Mouse (Mus musculus) brain, embryonic 18.5 days (tissue): ENCODE data around the gene Htr1d.
A peak's percentile ranks its signal among the peaks of the same experiment; 100 is the strongest.

Source experiments
- DNase-seq: peaks from one replicate; pipeline ENCODE4 v3.0.0-alpha.2; 2012; ENCODE audit warnings: low read depth, low spot score

Htr1d gene

DNA sequence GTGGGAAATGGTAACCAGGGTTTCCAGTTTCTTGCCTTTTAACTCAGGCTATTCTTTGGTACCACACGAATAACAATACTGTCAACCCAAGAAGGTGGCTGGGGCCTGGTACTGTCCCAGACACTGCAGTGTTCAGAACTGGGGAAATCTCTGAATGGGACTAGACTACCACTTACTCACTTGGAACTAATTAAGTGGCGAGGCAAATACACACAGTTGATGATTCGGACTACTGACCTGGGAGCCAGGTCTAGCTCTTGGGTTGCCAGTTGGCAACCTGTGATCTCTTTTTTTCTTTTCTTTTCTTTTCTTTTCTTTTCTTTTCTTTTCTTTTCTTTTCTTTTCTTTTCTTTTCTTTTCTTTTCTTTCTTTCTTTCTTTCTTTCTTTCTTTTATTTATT is 29.0 kb downstream of the Htr1d start:
- DNase-seq: no peak

DNA sequence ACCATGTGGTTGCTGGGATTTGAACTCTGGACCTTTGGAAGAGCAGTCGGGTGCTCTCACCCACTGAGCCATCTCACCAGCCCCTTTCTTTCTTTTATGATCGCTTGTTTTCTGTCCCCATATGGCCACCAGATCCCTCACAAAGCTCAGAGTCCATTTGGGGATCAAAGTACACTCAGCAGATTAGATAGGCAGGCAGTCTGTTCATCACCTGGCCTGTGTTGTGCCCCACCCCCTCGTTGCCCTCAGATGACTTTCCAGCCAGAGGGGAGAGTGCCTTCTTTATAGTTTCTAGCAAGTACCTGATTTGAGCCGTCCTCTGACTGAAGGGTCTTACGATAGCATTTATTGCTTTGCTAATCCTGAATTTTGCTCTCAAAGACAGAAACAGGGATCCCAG is 29.5 kb downstream of the Htr1d start:
- DNase-seq: no peak

DNA sequence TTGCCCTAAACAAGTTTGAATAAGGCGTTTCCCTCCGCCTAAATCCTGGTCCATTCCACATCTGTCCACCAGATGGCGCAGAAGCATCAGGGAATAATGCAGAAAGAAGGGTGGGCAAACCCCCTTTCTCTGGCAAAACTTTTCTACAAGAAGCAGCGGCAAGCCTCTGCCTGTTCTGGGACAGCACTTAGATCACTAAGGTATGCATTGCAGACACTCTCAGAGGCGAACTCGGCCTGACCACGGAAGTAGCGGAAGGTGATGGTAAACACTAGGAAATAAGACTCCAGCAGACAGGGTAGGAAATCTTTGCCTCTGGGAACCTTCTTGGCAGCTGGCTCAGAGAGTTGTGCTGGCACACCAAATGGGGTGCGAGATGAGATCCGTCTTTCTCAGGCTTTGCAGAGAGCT is 31.5 kb downstream of the Htr1d start:
- no peak for DNase-seq

DNA sequence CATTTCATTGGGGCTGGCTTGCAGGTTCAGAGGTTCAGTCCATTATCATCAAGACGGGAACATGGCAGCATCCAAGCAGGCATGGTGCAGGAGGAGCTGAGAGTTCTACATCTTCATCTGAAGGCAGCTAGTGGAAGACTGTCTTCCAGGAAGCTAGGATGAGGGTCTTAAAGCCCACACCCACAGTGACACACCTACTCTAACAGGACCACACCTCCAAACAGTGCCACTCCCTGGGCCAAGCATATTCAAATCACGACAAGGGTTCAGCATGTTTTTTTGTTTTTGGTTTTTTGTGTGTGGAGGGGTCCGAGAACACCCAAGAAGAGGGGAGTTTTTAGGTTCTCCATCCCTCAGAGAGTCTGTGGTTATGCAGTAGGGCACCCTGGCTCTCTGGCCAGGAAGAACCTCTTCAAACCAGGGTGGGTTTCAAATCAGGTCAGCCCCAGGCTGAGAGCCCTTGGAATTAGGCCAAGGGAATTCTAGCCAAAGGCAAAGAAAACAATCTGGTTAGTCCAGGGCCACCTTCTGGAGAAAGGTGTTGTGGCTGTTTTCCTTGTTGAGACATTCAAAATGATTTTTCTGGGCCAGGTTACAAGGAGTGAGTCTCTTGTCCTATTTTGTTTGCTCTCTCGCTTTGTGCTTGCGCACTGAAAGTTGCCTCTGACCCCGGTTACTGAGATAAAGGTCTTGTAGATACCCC is 33.3 kb downstream of the Htr1d start:
- no peak for DNase-seq

DNA sequence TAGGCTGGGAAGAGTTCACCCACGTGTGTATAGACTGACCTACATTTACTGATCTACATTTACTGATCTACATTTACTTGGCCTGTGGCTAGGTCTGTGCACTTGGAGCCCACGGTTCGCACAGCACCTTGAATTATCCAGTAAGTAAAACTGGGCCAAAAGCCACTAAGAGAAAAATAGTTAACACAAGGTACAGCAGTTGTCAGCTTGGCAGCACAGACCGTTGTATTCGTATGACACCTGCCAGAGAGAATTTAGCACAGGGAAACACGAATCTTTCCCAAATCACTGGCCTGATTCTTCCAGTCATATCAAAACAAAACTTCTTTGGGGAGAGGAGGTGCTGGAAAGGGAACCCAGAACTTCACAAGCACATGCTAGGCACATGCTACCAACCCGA is 35.0 kb downstream of the Htr1d start:
- DNase-seq: no peak

DNA sequence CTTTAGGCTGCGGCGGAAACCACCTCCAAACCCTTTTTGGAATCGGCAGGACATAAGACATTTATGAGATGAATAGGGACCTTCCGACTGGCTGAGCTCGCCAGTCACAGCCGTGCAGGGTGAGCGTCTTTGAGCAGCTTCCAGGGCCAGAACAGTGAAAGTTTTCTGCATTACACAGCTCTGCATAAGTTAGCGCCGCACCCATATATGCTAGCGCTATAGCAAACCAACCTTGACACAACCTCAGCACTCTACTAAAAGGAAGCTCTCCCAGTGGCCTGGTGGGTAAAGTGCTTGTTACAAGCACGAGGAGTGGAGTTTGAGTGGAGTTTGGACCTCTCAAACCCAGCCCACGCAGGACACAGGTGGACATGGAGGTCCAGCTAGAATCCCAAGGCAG is 35.9 kb downstream of the Htr1d start:
- no peak for DNase-seq

DNA sequence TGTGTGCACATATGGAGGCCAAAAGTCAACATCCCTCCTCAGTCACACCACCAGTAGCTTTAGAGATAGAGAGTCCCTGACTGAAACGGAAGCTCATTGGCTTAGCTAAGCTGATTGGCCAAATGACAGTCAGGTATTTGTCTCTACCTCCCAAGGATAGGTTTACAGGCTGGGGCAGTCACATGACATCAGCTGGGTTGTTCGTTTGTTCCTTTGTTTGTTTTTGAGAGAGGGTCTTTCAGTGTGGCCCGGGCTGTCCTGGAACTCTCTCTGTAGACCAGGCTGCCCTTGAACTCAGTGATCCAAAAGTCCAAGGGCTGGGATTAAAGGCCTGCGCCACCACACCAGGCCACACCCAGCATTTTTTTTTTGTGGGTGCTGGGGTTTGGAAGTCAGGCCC is 37.9 kb downstream of the Htr1d start:
- DNase-seq: no peak

DNA sequence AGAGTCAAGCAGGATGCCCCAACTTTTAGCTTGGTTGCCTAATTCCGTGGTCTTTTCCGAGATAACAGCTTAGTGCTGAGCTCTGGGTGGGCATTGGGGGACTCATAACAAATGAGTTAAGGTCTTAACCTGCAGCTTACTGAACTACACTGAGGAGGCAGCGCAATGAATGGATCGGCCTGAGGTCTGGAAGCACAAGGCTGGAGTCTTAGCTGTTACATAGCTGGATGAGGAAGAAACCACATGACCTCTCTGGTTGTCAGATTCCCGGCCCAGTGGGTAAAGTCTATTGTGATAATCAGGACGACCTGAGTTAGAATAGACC is 38.4 kb downstream of the Htr1d start:
- no peak for DNase-seq

DNA sequence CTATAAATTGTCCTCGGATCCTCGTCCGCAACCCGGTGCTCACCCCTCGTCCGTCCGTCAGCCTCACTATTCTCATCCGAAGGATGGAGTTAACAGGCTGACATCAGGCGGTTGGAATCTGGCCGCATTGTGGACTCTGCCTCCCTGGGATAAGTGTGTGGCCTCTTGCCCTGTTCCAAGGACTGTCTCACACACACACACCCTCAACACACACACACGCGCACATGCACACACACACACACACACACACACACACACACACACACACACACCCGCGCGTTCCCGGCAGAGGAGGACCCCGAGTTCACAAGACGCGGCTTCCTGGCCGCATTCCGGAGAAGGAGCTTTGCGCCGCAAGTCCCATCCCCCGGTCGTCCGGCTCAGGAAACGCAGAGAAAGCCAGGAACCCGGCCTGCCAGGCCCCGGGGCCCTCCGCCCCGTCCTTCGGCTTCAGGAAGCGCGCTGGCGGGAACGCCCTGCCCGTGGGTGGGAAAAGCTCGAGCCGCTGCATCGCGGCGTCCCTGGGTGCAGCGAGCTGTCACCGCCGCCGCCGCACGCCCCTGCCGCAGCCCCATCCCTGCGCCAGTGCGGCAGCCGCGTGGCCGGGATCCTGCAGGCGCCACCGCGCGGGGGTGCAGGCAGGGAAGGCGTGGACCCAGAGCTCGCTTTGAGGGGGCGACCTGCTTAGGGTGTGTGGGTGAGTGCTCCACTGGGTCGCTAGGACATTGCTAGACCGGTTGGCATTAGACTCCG is 38.9 kb downstream of the Htr1d start, which contains the start of gene 6030445D17Rik:
TSS of gene 6030445D17Rik (plus strand) at position 165 of the 753 bp plus-strand sequence.
- DNase-seq: no peak

DNA sequence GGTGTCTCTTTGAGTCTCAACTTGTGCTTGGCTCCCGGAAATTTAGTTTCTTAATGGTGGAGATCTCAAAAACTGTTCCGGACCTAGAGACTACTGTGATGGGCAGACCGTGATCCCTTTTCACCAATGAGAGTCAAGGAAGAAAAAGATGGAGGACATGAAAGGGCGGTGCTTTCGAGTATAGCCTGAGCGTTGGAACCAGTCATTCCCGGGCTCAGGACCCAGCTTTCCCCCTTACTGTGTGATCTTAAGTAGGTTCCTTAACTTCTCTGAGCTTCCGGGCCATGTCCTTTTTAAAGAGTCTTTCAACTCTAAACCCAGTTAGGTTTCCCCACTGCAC is 39.5 kb downstream of the Htr1d start:
- no peak for DNase-seq

DNA sequence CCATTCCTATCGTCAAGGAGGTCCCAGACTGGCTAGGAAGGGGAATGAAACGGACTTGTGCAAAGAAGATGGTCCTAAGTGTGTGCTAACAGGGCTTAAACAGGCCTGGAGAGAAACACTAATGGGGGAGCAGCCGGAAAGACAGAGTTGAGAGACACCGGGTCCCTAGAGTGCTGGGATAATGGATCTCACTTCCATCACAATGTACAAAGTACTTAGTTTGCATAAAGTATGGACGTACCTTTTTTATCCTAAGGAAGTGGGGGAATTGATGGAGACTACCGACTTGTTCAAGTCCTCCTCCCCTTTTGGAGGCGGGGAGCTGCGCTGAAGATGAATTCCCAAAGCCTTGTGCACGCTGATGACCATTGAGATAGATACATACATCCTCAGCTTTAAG is 40.1 kb downstream of the Htr1d start:
- no peak for DNase-seq

DNA sequence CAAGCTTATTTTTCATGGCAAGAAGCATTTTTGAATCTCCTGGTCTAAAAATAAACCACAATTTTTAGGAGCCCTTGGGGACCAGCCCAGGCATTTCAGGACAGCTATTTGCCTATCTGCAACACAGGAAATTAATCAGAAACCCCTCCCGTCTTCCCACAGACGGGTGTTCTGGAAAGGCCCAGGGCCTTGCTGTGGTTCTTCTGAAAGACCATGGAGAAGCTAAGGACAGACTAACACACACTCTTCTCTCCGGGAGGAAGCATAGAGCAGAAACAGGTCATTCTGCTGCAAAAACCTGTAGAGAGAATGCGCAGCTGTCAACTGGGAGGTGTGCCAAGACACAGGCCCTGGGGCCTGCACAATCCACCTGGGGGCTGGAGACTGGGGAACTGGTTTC is 42.9 kb downstream of the Htr1d start:
- no peak for DNase-seq

DNA sequence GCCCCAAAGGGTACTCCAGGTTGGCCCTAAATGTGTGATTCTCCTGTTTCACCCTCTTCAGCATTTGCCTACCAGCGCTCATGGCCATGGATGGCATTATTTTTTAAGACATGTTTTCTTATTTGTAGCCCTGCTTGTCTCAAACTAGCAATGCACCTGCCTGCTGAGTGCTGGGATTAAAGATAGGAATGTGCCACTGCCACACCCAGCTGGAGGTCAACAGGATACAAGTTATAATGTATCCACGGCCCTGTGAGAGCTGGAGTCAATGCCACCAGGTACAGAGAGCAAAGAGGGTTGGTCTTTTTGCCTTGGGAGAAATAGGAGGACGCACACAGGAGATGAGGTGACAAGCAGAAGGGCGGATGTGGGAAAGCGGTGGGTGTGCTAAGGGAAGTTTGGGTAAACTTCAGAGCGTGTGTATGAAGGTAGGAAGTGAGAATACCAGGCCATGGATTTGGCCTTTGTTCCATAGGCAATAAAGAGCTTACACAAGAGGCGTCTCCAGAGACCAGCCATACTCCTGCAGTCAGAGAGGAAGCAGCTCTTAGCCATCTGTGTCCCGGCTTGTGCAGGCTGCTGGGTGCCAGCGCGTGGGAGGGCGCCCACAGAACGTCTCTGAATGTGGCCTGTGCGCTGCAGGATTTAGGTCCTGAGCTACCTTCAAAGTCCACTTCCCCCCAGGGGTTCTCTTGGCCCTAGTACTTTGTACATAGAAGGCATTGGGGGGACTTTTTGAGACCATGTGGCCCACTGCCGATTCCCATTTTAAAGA is 45.4 kb downstream of the Htr1d start:
- DNase-seq: no peak

DNA sequence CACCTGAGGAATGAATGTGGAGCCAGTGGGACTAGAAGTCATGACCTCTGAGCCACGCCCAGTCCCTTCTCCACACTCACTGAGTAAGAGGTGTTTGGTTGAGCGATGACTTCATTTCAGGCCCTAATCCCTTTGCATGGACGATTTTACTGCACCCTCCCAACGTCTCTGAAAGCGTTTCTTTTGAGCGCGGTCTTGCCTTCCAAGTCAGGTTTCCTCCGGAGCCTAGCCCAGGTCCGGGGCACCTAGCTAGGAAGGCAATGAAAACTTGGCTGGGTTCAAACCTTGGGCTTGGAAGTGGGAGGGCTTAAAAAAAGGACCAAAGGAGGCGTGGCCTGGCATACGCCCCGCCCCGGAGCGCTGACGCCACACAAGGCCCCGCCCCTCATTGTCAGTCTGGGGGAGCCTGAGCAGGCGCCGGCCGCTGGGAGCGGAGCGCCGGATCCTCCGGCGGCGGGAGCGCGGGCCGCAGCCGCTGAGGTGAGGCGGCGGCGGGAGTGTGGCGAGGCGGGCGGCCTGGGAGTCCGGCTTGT is 46.1 kb downstream of the Htr1d start, which contains the start of gene Luzp1:
TSS of gene Luzp1 (plus strand) at position 391 of the 533 bp plus-strand sequence.
- DNase-seq: peak; percentile 79

DNA sequence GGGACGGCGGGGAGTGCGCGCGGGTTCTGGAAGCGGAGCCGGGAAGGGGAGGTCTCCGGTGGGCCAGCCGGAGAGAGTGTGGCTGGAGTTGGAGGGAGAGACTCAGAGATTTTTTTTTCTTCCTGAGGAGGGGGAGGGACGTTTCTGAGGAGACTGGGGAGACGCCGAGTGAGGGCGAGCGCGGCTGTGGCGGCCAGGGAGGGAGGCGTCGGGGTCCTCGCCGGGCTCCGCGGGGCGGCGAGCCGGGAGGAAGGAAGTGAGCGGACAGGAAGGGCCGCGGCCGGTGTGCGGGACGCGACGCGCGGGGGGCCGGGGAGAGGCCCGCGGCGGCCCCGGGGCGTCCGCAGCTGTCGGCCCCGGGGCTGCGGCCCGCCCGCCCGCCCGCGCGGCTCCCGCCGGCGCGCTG is 46.6 kb downstream of the Htr1d start:
- no peak for DNase-seq

DNA sequence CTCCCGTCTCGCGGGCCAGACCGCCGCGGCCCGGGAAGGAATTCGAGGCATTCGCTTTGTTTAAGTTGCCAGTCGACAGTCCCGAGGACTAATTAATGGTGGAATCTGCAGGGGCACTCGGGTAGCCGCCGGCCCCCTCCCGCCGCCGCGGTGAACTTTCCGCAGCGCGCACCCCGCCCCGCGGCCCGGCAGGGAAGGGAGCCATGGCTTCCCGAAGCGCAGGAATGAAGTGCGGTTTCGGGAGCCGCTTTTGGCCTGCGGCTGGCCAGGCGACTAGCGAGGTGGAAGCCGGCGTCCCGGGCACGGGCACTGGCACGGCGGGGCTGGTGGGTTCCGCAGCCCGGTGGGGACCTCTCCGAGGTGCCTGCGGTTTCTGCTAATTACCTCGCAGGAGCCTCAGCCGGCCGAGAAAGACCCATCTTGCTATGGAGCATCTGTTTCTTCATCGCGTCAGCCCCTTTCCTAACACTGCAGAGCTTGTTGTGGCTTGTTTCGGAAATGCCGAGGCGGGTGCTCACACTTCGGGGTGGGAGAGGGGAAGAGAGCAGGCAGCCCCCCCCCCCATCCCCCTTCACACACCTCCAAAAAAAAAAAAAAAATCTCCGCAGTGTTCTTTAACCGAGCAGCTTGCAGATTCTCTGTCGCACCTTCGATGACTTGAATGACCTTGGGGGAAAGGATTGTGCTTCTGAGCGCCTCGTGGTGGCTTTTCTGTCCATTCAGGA is 47.2 kb downstream of the Htr1d start:
- no peak for DNase-seq

DNA sequence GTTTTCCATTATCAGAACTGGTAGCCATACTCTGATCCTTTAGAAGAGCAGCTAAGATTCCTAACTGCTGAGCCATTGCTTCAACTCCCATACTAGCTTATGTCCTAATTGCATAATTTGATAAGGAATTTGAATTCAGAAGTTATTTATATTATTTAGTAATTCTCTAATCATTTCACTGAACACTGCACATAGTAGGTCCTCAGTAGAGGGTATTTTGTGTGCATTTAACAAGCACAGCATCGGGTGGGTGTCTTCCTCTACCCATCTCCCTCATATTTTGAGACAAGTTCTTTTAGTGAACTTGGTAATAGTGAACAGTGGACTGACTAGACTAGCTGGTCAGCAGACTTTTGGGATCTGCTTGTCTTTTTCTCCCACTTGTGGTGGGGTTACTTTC is 53.4 kb downstream of the Htr1d start:
- no peak for DNase-seq

DNA sequence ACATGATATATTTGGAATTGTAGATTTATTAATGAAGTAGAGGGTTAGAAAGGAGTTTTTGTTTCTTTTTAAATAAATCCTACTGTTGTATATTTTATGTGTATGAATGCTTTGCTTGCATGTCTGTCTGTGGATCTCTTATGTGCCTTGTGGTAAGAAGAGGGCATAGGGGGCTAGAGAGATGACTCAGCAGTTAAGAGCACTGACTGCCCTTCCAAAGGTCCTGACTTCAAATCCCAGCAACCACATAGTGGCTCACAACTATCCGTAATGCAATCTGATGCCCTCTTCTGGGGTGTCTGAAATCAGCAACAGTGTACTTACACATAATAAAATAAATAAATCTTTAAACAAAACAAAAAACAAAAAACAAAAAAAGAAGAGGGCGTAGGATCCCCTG is 63.2 kb downstream of the Htr1d start:
- no peak for DNase-seq
